Mouse (Mus musculus): ENCODE results near the gene Dag1. TPM values are rescaled to one million over a fixed set of nuclear protein-coding genes. Genes with fewer than 3 reads are reported as not detected.

Gene Dag1
- polyA plus RNA-seq, 1 experiment from 2014 or later, result 115 TPM

GRCm38 (mm10) chr9:108157451-108157850, 106.3 kb downstream of the Dag1 start:
- no peaks in the 10 kb centered on the region for H3K27me3 ChIP-seq (ENCODE audit: control insufficient read depth, insufficient read depth, low read length)
- no peak overlapping the region for H3K27ac ChIP-seq (ENCODE audit: low read depth, low read length)
- H3K4me2 ChIP-seq, result no peak overlapping the region
- H3K4me1 ChIP-seq (ENCODE audit: control insufficient read depth, insufficient read depth, low read length), result no peaks in the 10 kb centered on the region
- H3K4me3 ChIP-seq (ENCODE audit: low read depth, low read length), result no peak overlapping the region
- no peak for ATAC-seq (replicated peaks; ENCODE audit: insufficient number of reproducible peaks, low FRiP score, low TSS enrichment)
- H3K36me3 ChIP-seq (ENCODE audit: control insufficient read depth, insufficient read depth, low read length), result no peaks in the 10 kb centered on the region
- H3K9me3 ChIP-seq (replicated peaks; ENCODE audit: control insufficient read depth, low read length), result no peaks in the 10 kb centered on the region
- WGBS (ENCODE audit: insufficient replicate concordance), result 79% methylated on average over 6 of the region's 6 CpGs
- H3K9ac ChIP-seq (ENCODE audit: low read depth, low read length), result no peak overlapping the region

- Histone ChIP-seq H3K27me3 (ENCODE audit: control insufficient read depth, insufficient read depth, low read length) (no peaks in the 10 kb centered on the region), H3K36me3 (ENCODE audit: control insufficient read depth, insufficient read depth, low read length) (no peaks in the 10 kb centered on the region), H3K4me3 (ENCODE audit: low read depth, low read length) (no peak overlapping the region), H3K4me2 (no peak overlapping the region), H3K9me3 (replicated peaks; ENCODE audit: control insufficient read depth, low read length) (no peaks in the 10 kb centered on the region), H3K9ac (ENCODE audit: low read depth, low read length) (no peak overlapping the region), H3K4me1 (ENCODE audit: control insufficient read depth, insufficient read depth, low read length) (no peaks in the 10 kb centered on the region), H3K27ac (ENCODE audit: low read depth, low read length) (no peak overlapping the region)
- ATAC-seq (replicated peaks; ENCODE audit: insufficient number of reproducible peaks, low FRiP score, low TSS enrichment), result no peak
- WGBS (ENCODE audit: insufficient replicate concordance), result 79% methylated on average over 5 of the region's 5 CpGs
Measured at GRCm38 (mm10) chr9:108156786-108157185, 107.0 kb downstream of the Dag1 start.

GRCm38 (mm10) chr9:108154814-108155213, 108.9 kb downstream of the Dag1 start:
- 84% methylated on average over 12 of the region's 12 CpGs for WGBS (ENCODE audit: insufficient replicate concordance)
- no peak overlapping the region for H3K4me2 ChIP-seq
- H3K4me1 ChIP-seq (ENCODE audit: control insufficient read depth, insufficient read depth, low read length), result no peaks in the 10 kb centered on the region
- no peak overlapping the region for H3K27ac ChIP-seq (ENCODE audit: low read depth, low read length)
- ATAC-seq (replicated peaks; ENCODE audit: insufficient number of reproducible peaks, low FRiP score, low TSS enrichment), result no peak
- no peaks in the 10 kb centered on the region for H3K27me3 ChIP-seq (ENCODE audit: control insufficient read depth, insufficient read depth, low read length)
- H3K36me3 ChIP-seq (ENCODE audit: control insufficient read depth, insufficient read depth, low read length), result no peaks in the 10 kb centered on the region
- H3K9ac ChIP-seq (ENCODE audit: low read depth, low read length), result no peak overlapping the region
- H3K4me3 ChIP-seq (ENCODE audit: low read depth, low read length), result no peak overlapping the region
- H3K9me3 ChIP-seq (replicated peaks; ENCODE audit: control insufficient read depth, low read length), result no peaks in the 10 kb centered on the region

Other genes with a start within 250 kb of the Dag1 start
- 24.0 and 24.5 TPM in 2 replicates for gene Gmppb, start 214.7 kb downstream of the Dag1 start, polyA plus RNA-seq (2014; fragmentation: Nextera tagmentation; extraction: Ambion mirVana)
- gene Amigo3, start 210.8 kb downstream of the Dag1 start, polyA plus RNA-seq (2014; fragmentation: Nextera tagmentation; extraction: Ambion mirVana), result 1.1 and 1.9 TPM in 2 replicates
- 1.4 and 1.8 TPM in 2 replicates for gene Mst1, start 183.5 kb downstream of the Dag1 start, polyA plus RNA-seq (2014; fragmentation: Nextera tagmentation; extraction: Ambion mirVana)
- gene Rnf123, start 180.6 kb downstream of the Dag1 start, polyA plus RNA-seq (2014; fragmentation: Nextera tagmentation; extraction: Ambion mirVana), result 23.4 and 27.2 TPM in 2 replicates
- 64.5 and 70.7 TPM in 2 replicates for gene Apeh, start 169.4 kb downstream of the Dag1 start, polyA plus RNA-seq (2014; fragmentation: Nextera tagmentation; extraction: Ambion mirVana)
- gene Bsn, start 73.6 kb downstream of the Dag1 start, polyA plus RNA-seq (2014; fragmentation: Nextera tagmentation; extraction: Ambion mirVana), result 0.58 and 0.77 TPM in 2 replicates
- gene Nicn1, start 26.5 kb upstream of the Dag1 start, polyA plus RNA-seq (2014; fragmentation: Nextera tagmentation; extraction: Ambion mirVana), result 25.1 and 26.0 TPM in 2 replicates
- gene Amt, start 32.9 kb upstream of the Dag1 start, polyA plus RNA-seq (2014; fragmentation: Nextera tagmentation; extraction: Ambion mirVana), result 12.9 and 15.3 TPM in 2 replicates
- gene Rhoa, start 42.2 kb upstream of the Dag1 start, polyA plus RNA-seq (2014; fragmentation: Nextera tagmentation; extraction: Ambion mirVana), result 252 and 277 TPM in 2 replicates
- gene Tcta, start 42.2 kb upstream of the Dag1 start, polyA plus RNA-seq (2014; fragmentation: Nextera tagmentation; extraction: Ambion mirVana), result 28.5 and 34.7 TPM in 2 replicates
- 1,289 and 1,462 TPM in 2 replicates for gene Gpx1, start 74.9 kb upstream of the Dag1 start, polyA plus RNA-seq (2014; fragmentation: Nextera tagmentation; extraction: Ambion mirVana)
- 100.0 and 113 TPM in 2 replicates for gene Usp4, start 83.9 kb upstream of the Dag1 start, polyA plus RNA-seq (2014; fragmentation: Nextera tagmentation; extraction: Ambion mirVana)
- gene 1700102P08Rik, start 128.8 kb upstream of the Dag1 start, polyA plus RNA-seq (2014; fragmentation: Nextera tagmentation; extraction: Ambion mirVana), result 0.46 and 0.66 TPM in 2 replicates
- 1.1 and 1.4 TPM in 2 replicates for gene Ccdc36, start 164.5 kb upstream of the Dag1 start, polyA plus RNA-seq (2014; fragmentation: Nextera tagmentation; extraction: Ambion mirVana)
- not detected in 2 replicates for gene BC048562, start 172.5 kb upstream of the Dag1 start, polyA plus RNA-seq (2014; fragmentation: Nextera tagmentation; extraction: Ambion mirVana)
- gene Ccdc71, start 196.6 kb upstream of the Dag1 start, polyA plus RNA-seq (2014; fragmentation: Nextera tagmentation; extraction: Ambion mirVana), result 34.6 and 46.9 TPM in 2 replicates
- 58.1 and 71.8 TPM in 2 replicates for gene Klhdc8b, start 197.6 kb upstream of the Dag1 start, polyA plus RNA-seq (2014; fragmentation: Nextera tagmentation; extraction: Ambion mirVana)
- gene Lamb2, start 215.8 kb upstream of the Dag1 start, polyA plus RNA-seq (2014; fragmentation: Nextera tagmentation; extraction: Ambion mirVana), result 22.7 and 30.4 TPM in 2 replicates
- gene Usp19, start 226.6 kb upstream of the Dag1 start, polyA plus RNA-seq (2014; fragmentation: Nextera tagmentation; extraction: Ambion mirVana), result 48.9 and 57.4 TPM in 2 replicates
- gene Qars, start 243.7 kb upstream of the Dag1 start, polyA plus RNA-seq (2014; fragmentation: Nextera tagmentation; extraction: Ambion mirVana), result 86.7 and 89.6 TPM in 2 replicates